Mouse (Mus musculus): Measurements from ENCODE around the gene Ifit3.

GRCm38 (mm10) chr19:34553522-34553921 lies 29.8 kb upstream of the Ifit3 start:
- no peak for TF ChIP-seq CTCF (IDR thresholded peaks at IDR 0.05; ENCODE audit: low read depth, low read length)
- TF ChIP-seq POLR2A (IDR thresholded peaks at IDR 0.05; ENCODE audit: insufficient read depth, low read length), result no peak
- no peak for TF ChIP-seq EP300 (IDR thresholded peaks at IDR 0.05; ENCODE audit: insufficient read depth, low read depth, low read length)

All from ES-Bruce4 (cell line).